Mouse (Mus musculus): ENCODE measurements at regions not wholly inside any gene's neighbourhood (a gene's known extent, or its start where the extent isn't known, plus 50 kb on each side); places are given as distances from the start of the nearest gene placed in this dataset.

DNA sequence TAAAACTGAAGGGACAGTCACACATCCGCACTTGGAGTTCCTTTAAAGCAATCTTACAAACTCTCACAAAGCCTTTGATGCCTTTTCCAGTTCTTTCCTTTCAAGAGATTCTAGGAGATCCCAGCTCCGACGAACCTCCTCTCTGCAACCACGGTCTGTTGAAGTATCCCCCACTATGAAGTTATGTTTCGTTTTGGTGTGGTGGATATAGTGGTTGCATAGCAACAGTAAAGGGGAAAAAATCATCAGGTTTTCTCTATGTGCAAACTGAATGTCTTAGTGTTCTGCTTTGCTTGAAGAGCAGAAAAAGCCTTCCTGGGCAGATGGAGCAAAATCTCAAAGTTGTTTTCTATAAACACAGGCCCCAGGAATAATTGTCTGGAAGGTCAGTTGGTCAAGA, 147.4 kb upstream of the Dlgap1 start:
- TF ChIP-seq CTCF (IDR thresholded peaks at IDR 0.05; ENCODE audit: extremely low read depth, insufficient read length, insufficient replicate concordance, low read depth, low read length) (no peak), POLR2A (IDR thresholded peaks at IDR 0.05; ENCODE audit: low read depth, low read length) (no peak)

Data from small intestine, adult 2 months (tissue).